ENCODE assay signal across 26 mouse cellular contexts in genomic region chr2:29418498-29418897, GRCm38 (mm10).
DNase-seq lines count a peak whose midpoint lies in the region; ATAC-seq lines count a peak whose summit lies in the region.
"Had no signal": no experiment of that assay in that cellular context is flagged by ENCODE, and none has a peak within 500 bp of the region (broad histone marks: within the 10 kb centered on the region; RNA-seq: fewer than 3 reads in every experiment).

No protein-coding gene starts in this region.

- 62% methylated on average over 6 of the region's 6 CpGs for WGBS in hindbrain, embryonic 10.5 days
- 61% methylated on average over 6 of the region's 6 CpGs for WGBS in hindbrain, embryonic 16.5 days

- no peak for ATAC-seq in hindbrain, embryonic 16.5 days
- peak; percentile 81 for ATAC-seq in common myeloid progenitor, adult 5-6 weeks (replicated peaks; ENCODE audit: low read depth, poor library complexity, severe bottlenecking)
- ATAC-seq in hematopoietic stem cell, adult 5-6 weeks (replicated peaks in 1 of 2; ENCODE audit: insufficient read depth in 1 of 2, low FRiP score in 2 of 2, low TSS enrichment in 1 of 2, low read depth in 1 of 2, poor library complexity in 2 of 2, severe bottlenecking in 2 of 2): peak; percentile 62 to 65; a peak in 3 of 4 replicates
- no peak for ATAC-seq in frontal cortex, adult (ENCODE audit: low TSS enrichment)
- ATAC-seq: forebrain, embryonic 14.5 days; intestine, postnatal 0 days; Patski had no signal

- no peaks in the 10 kb centered on the region for H3K27me3 ChIP-seq in hindbrain, embryonic 10.5 days (ENCODE audit: insufficient read depth, poor library complexity, severe bottlenecking)
- no peaks in the 10 kb centered on the region for H3K27me3 ChIP-seq in hindbrain, embryonic 16.5 days (replicated peaks; ENCODE audit: control insufficient read depth, insufficient read depth, low read length)
- H3K27me3 ChIP-seq: heart, embryonic 12.5 days; heart, embryonic 15.5 days; Patski had no signal

- DNase-seq in hindbrain, embryonic 10.5 days (ENCODE audit: low spot score): no peak
- DNase-seq in 416B (ENCODE audit: low read depth): peak; percentile 20
- no peak for DNase-seq in thymus, postnatal 10 days (ENCODE audit: low spot score in 2 of 2)
- DNase-seq in adrenal gland, postnatal 4 days (ENCODE audit: low spot score in 2 of 2): no peak
- DNase-seq: adrenal gland, postnatal 10 days; adrenal gland, postnatal 36 days; cerebellum, adult 11 months; cerebellum, adult 2 months; cerebellum, adult 9-11 months; cerebellum, postnatal 25 days; embryo, embryonic 11 days; gastrocnemius, postnatal 14 days; heart, adult 18-20 months; heart, postnatal 10 days; heart, postnatal 36 days; kidney, adult 2 months had no signal

- H3K27ac ChIP-seq in hindbrain, embryonic 10.5 days: peak overlapping the region; percentile 69
- no peak overlapping the region for H3K27ac ChIP-seq in hindbrain, embryonic 16.5 days (ENCODE audit: low read depth, low read length)
- H3K27ac ChIP-seq: heart, embryonic 15.5 days; hindbrain, embryonic 14.5 days had no signal

- H3K4me3 ChIP-seq in hindbrain, embryonic 10.5 days: no peak overlapping the region
- no peak overlapping the region for H3K4me3 ChIP-seq in hindbrain, embryonic 16.5 days (ENCODE audit: low read length)
- H3K4me3 ChIP-seq: heart, embryonic 12.5 days; heart, embryonic 15.5 days had no signal

- H3K9me3 ChIP-seq in hindbrain, embryonic 10.5 days: no peaks in the 10 kb centered on the region
- H3K9me3 ChIP-seq in hindbrain, embryonic 16.5 days (ENCODE audit: control insufficient read depth, low read length): no peaks in the 10 kb centered on the region
- H3K9me3 ChIP-seq: heart, embryonic 12.5 days; heart, embryonic 15.5 days had no signal

- no peaks in the 10 kb centered on the region for H3K36me3 ChIP-seq in hindbrain, embryonic 10.5 days
- H3K36me3 ChIP-seq in hindbrain, embryonic 16.5 days (ENCODE audit: control insufficient read depth, insufficient read depth, low read length): no peaks in the 10 kb centered on the region
- H3K36me3 ChIP-seq: heart, embryonic 12.5 days; heart, embryonic 15.5 days had no signal

- no peak overlapping the region for H3K9ac ChIP-seq in hindbrain, embryonic 16.5 days (ENCODE audit: low read depth, low read length)
- H3K9ac ChIP-seq: heart, embryonic 12.5 days; heart, embryonic 15.5 days; hindbrain, embryonic 14.5 days had no signal

- H3K4me2 ChIP-seq in hindbrain, embryonic 16.5 days (ENCODE audit: low read length): no peak overlapping the region
- H3K4me2 ChIP-seq: heart, embryonic 12.5 days; heart, embryonic 15.5 days; hindbrain, embryonic 14.5 days had no signal

- H3K4me1 ChIP-seq in hindbrain, embryonic 10.5 days (replicated peaks): peaks cover 63% of the 10 kb centered on the region
- peaks cover 4% of the 10 kb centered on the region for H3K4me1 ChIP-seq in hindbrain, embryonic 16.5 days (ENCODE audit: control insufficient read depth, insufficient read depth, low read depth, low read length)

Comparison
In these comparisons a context has a peak if more than half of its experiments do, and no peak if none do; other contexts are left out.
1. ATAC-seq: peak in common myeloid progenitor, adult 5-6 weeks (single experiment) and hematopoietic stem cell, adult 5-6 weeks (2 of 2); none in hindbrain, embryonic 16.5 days (single experiment) and frontal cortex, adult (single experiment).